Mouse (Mus musculus) kidney, embryonic 16.5 days (tissue): Measurements from ENCODE around the gene Naa60. TPM values are rescaled to one million over a fixed set of nuclear protein-coding genes. Genes with fewer than 3 reads are reported as not detected.

ENCODE experiments used
- ATAC-seq: fragments of 200-750 bp; cut with Nextera tagmentation; 2 replicates; pipeline ENCODE4 v1.8.0; 2017; ENCODE audit warnings: moderate TSS enrichment; ENCODE audit not compliant: low FRiP score, low TSS enrichment
- H3K27ac ChIP-seq: fragments of 300-500 bp; sonication (generic); 2 replicates; pipeline ENCODE4 v1.5.1; 2014; ENCODE audit warnings: low read length
- H3K27me3 ChIP-seq: fragments of 300-500 bp; sonication (generic); 2 replicates; pipeline ENCODE4 v1.6.1; 2014; ENCODE audit warnings: low read length, control low read depth, mixed read lengths; ENCODE audit not compliant: insufficient read depth
- H3K36me3 ChIP-seq: fragments of 300-500 bp; sonication (generic); 2 replicates; pipeline ENCODE4 v1.6.1; 2014; ENCODE audit warnings: low read length, control low read depth, mixed read lengths; ENCODE audit not compliant: insufficient read depth
- H3K4me1 ChIP-seq: fragments of 300-500 bp; sonication (generic); 2 replicates; pipeline ENCODE4 v1.6.1; 2014; ENCODE audit warnings: low read length, control low read depth, mixed read lengths; ENCODE audit not compliant: insufficient read depth
- H3K4me2 ChIP-seq: fragments of 300-500 bp; sonication (generic); replicated peaks from 2 replicates; pipeline ENCODE4 v1.6.1; 2014; ENCODE audit warnings: low read depth, low read length
- H3K4me3 ChIP-seq: fragments of 300-500 bp; sonication (generic); 2 replicates; pipeline ENCODE4 v1.5.1; 2014; ENCODE audit warnings: mild to moderate bottlenecking, low read length
- H3K9ac ChIP-seq: fragments of 300-500 bp; sonication (generic); replicated peaks from 2 replicates; pipeline ENCODE4 v1.6.1; 2014; ENCODE audit warnings: low read length
- H3K9me3 ChIP-seq: fragments of 300-500 bp; sonication (generic); 2 replicates; pipeline ENCODE4 v1.6.1; 2016; ENCODE audit warnings: low read length, control low read depth
- WGBS: fragments of 180-500 bp; shearing (Covaris S2); extraction: QIAGEN DNeasy Blood & Tissue Kit; methylation state at CpG from one replicate; pipeline ENCODE4 v1.1.7; 2014; 5-methylcytosine and 5-hydroxymethylcytosine counted together
- polyA plus RNA-seq: library from polyadenylated mRNA; unstranded; fragments of >200 nt; fragmentation: Nextera tagmentation; extraction: Ambion mirVana; gene quantifications from 2 replicates; pipeline ENCODE4 v1.2.1, GENCODE M21; 2015

Gene Naa60
- polyA plus RNA-seq: 50.7 and 57.6 TPM in 2 replicates

DNA sequence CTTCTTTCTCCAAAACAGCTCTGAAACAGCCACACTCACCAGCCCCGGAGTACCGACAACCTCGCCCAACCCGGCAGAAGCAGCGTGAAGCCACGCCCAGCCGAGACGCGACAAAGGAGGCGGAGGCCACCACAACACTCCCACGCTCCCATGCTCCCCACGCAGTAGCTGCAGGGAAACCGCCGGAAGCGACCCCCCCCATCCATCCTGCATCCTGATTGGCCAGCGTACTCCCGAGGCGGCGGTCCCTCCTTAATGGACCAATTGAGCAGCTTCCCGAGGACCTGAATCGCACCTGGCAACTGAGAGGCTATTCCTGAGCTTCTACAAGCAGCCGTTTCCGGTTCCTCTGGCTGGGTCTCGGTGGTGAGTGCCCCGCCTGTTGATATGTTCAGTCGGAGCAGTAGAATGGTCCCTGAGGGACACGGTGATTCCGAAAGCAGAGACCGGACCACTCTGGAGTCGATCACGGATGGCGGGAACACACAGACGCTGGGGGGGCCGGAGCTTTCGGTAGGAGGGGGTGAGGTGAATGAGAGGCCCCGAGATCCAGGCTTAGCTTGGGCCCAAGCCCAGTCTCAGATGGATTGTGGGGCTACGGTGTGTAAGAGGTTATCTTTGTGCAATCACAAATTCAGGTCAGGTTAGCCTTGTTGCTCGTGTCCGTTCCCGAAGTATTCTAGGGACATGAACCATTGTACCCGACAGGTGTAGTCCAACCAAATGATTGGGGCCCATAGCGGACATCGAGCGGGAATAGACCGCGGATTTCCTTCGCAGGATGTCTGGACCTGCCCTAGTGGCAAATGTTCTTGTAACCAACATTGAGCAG, at the start of gene Naa60:
Gene Naa60, plus strand, starts transcription at position 160 of the 832 bp plus-strand sequence.
- Histone ChIP-seq H3K27me3 (no peaks in the 10 kb centered on the region), H3K9me3 (no peaks in the 10 kb centered on the region), H3K4me2 (peak within 1 kb of the TSS; percentile 64), H3K36me3 (peaks cover 4% of the 10 kb centered on the region; the same call in 1 of the 2 replicates), H3K9ac (peak within 1 kb of the TSS; percentile 77), H3K4me1 (peaks cover 10% of the 10 kb centered on the region), H3K27ac (peak within 1 kb of the TSS; percentile 77), H3K4me3 (peak within 1 kb of the TSS; percentile 70)
- peak; percentile 99 for ATAC-seq
- 5% methylated on average over 47 of the region's 47 CpGs for WGBS

DNA sequence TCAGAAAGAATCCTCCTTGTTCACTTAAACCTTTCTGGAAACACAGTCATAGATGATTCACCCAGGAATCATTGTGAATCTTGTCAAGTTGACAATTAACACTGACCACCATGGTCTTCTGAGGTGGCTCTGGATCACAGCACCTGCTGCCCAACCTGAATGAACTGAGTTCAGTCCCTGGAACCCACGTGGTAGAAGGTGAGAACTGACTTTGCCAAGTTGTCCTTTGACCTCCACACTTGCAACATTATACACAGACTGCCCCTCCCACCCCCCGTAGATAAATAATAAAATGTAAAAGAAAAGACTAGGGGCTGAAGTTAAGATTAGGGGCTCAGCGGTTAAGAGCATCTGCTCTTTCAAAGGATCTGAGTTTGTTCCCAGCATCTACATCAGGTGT, 44.2 kb upstream of the Naa60 start:
- no peak overlapping the region for H3K27ac ChIP-seq
- no peaks in the 10 kb centered on the region for H3K9me3 ChIP-seq
- no peak overlapping the region for H3K4me2 ChIP-seq
- no peak for ATAC-seq
- no peaks in the 10 kb centered on the region for H3K36me3 ChIP-seq
- WGBS: 55% methylated on average over 3 of the region's 3 CpGs
- no peaks in the 10 kb centered on the region for H3K4me1 ChIP-seq
- H3K27me3 ChIP-seq: no peaks in the 10 kb centered on the region
- no peak overlapping the region for H3K4me3 ChIP-seq
- H3K9ac ChIP-seq: no peak overlapping the region

DNA sequence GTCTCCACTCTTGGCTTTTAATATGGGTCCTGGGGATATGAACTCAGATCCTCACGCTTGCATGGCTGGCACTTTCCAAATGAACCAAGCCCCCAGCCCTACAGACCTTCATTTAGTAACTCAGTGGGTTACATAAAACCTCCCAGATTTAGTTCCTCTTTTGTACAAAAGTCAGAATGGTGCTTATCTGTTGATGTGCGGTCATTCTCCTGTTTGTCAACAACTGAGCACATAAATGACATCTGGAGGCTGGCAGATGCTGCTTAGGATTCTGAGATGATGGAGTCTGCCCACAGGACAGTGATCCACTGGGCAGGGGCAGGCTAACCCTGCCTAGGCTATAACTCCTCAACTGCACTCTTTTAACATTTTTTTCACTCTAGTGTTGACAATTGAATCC, 42.4 kb upstream of the Naa60 start:
- Histone ChIP-seq H3K27ac (no peak overlapping the region), H3K9ac (no peak overlapping the region), H3K36me3 (no peaks in the 10 kb centered on the region), H3K9me3 (no peaks in the 10 kb centered on the region), H3K4me2 (no peak overlapping the region), H3K27me3 (no peaks in the 10 kb centered on the region), H3K4me1 (no peaks in the 10 kb centered on the region), H3K4me3 (no peak overlapping the region)
- no peak for ATAC-seq
- WGBS: 85% methylated on average over 2 of the region's 2 CpGs

DNA sequence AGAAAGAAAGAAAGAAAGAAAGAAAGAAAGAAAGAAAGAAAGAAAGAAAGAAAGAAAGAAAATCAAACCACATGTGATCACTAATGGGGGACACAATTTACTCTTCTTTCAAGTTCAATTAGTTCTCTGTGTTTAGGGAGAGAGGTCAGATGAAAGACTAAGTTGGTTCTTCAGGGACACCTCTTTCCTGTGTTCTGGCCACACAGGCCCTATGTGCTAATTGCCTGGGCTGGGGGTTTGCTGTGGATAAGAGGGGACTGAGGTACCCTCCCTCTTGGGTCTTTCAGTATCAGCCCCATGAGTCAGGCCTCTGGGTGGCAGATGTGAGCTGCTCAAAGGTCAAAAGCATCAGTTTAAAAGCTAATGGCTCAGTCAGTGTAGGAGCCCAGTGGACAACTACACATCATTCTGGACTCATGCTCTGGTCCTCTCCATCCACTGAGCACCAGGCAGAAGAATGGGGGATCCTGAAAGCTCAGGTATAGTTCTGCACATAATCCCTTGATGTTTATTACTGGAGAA, 41.5 kb upstream of the Naa60 start, which contains the start of gene Olfr15:
Gene Olfr15, plus strand, starts transcription at position 291 of the 522 bp plus-strand sequence.
- H3K4me1 ChIP-seq: no peaks in the 10 kb centered on the region
- H3K27me3 ChIP-seq: no peaks in the 10 kb centered on the region
- H3K36me3 ChIP-seq: no peaks in the 10 kb centered on the region
- no peak within 1 kb of the TSS for H3K4me2 ChIP-seq
- no peak within 1 kb of the TSS for H3K27ac ChIP-seq
- H3K9ac ChIP-seq: no peak within 1 kb of the TSS
- H3K4me3 ChIP-seq: no peak within 1 kb of the TSS
- no peak for ATAC-seq
- H3K9me3 ChIP-seq: no peaks in the 10 kb centered on the region

DNA sequence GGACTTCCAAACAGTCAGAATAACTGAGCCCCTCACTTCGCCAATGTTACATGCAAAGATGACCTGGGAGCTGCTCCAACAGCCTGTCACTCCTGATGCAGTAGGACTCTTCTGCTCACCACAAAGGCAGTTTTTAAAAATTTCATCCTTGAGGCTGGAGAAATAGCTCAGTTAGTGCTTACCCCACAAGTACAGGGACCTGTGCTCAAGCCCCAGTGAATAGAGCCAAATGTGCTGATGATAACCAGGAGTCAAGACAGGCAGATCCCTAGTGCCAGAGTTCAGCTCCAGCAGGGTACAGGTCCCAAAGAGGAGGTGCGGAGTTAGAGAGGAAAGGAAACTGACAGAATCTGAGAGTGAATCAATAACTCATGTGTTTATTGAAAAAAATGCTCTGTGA, 36.7 kb upstream of the Naa60 start:
- Histone ChIP-seq H3K4me1 (no peaks in the 10 kb centered on the region), H3K4me3 (no peak overlapping the region), H3K27ac (no peak overlapping the region), H3K36me3 (no peaks in the 10 kb centered on the region), H3K9ac (no peak overlapping the region), H3K4me2 (no peak overlapping the region), H3K27me3 (no peaks in the 10 kb centered on the region), H3K9me3 (no peaks in the 10 kb centered on the region)
- WGBS: 73% methylated on average over 2 of the region's 2 CpGs
- ATAC-seq: no peak

DNA sequence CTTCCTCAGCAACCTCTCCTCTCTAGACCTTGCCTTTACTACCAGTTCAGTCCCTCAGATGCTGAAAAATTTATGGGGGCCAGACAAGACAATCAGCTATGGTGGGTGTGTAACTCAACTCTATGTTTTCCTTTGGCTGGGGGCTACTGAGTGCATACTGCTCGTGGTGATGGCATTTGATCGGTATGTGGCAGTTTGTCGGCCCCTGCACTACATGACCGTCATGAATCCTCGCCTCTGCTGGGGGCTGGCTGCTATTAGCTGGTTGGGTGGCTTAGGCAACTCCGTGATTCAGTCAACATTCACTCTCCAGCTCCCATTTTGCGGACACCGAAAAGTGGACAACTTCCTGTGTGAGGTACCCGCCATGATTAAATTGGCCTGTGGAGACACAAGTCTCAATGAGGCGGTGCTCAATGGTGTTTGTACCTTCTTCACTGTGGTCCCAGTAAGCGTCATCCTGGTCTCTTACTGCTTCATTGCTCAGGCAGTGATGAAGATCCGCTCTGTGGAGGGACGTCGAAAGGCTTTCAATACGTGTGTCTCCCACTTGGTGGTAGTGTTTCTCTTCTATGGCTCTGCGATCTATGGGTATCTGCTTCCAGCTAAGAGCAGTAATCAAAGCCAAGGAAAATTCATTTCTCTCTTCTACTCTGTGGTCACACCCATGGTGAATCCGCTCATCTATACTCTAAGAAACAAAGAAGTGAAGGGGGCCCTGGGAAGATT, 32.9 kb upstream of the Naa60 start:
- Histone ChIP-seq H3K27ac (no peak overlapping the region), H3K4me1 (no peaks in the 10 kb centered on the region), H3K36me3 (no peaks in the 10 kb centered on the region), H3K9ac (no peak overlapping the region), H3K4me3 (no peak overlapping the region), H3K9me3 (no peaks in the 10 kb centered on the region), H3K27me3 (no peaks in the 10 kb centered on the region), H3K4me2 (no peak overlapping the region)
- WGBS: 36% methylated on average over 17 of the region's 17 CpGs
- ATAC-seq: peak; percentile 89

DNA sequence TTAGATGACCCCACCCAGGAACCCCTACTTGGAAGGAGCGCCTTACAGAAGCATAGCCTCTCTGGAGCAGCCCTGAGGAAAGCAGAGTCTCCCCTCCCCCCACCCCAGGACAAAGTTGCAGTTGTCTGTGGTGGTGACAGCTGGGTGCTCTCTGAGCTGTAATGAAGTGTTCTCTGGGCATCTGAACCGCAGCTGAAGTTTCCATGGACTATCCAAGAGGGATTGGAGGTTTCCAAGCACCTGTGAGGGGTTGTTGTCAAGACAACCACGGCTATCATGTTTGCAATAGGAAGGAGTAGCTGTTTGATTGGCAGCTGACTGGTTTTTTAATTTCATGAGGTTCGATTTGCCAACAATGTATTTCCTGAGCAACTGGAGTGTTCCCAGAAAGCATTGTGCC, 29.2 kb upstream of the Naa60 start:
- peaks cover 5% of the 10 kb centered on the region for H3K4me1 ChIP-seq
- H3K4me2 ChIP-seq: no peak overlapping the region
- no peak overlapping the region for H3K27ac ChIP-seq
- H3K9me3 ChIP-seq: no peaks in the 10 kb centered on the region
- no peaks in the 10 kb centered on the region for H3K36me3 ChIP-seq
- no peaks in the 10 kb centered on the region for H3K27me3 ChIP-seq
- H3K4me3 ChIP-seq: no peak overlapping the region
- ATAC-seq: no peak
- no peak overlapping the region for H3K9ac ChIP-seq
- 29% methylated on average over 4 of the region's 4 CpGs for WGBS

DNA sequence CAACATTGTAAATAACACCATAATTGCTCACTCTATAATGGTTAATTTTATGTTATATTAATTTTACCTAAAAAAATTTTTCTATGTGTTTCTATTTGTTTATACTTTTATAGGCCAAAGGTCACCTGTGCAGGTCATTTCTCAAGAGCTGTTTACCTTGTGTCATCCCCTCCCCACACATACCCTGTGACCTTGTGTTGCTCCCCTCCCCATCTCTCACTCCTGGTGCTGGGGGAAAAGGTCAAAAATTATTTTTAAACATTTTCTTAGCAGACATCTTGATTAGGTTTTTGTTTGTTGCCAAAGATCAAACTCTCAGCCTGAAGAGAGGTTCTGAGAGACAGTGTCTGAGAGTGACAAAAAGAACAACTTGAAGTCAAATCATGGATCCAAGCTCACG, 28.4 kb upstream of the Naa60 start:
- Histone ChIP-seq H3K9ac (no peak overlapping the region), H3K4me1 (peaks cover 7% of the 10 kb centered on the region), H3K36me3 (no peaks in the 10 kb centered on the region), H3K9me3 (no peaks in the 10 kb centered on the region), H3K4me2 (no peak overlapping the region), H3K4me3 (no peak overlapping the region), H3K27me3 (no peaks in the 10 kb centered on the region), H3K27ac (no peak overlapping the region)
- 80% methylated on average over 1 of the region's 1 CpGs for WGBS
- no peak for ATAC-seq

DNA sequence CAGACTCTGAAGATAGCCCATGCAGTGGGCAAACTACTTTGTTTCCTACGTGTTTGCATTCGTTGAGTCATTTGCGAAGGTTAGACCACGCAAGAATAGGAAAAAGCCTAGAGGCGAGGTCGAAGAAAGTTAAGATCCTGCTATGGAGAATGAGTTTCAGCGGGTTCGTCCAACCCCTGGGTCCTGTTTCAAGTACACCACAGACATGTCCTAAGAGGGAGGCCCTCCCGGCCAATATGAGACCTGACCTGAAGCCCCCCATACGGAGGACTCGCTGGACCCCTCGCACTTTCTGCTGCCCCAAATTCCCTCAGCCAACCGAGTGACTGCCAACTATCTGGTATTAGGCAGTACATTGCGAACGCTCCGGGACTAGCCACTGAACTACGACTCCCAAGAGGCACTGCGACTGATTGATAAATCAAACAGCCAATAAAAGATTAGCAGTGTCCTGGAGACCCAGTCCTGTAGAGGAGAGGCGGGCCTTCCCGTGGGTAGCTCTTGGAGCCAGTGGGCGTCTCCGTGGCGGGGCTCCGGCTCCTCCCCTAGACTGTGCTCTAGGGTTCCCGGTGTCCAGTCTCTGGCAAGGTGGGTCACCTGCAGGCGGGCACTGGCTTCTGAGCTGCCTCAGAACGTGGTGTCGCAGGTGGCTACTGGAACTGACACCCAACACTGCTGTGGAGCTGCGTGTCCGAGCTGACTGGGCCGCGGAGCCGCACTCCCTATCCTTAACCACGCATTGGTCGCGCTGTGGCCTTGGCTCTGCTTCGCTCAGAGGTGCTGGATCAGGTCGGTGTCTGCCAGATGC, 25.3 kb upstream of the Naa60 start, which contains the start of gene Zfp174:
Gene Zfp174, plus strand, starts transcription at position 558 of the 808 bp plus-strand sequence.
- no peaks in the 10 kb centered on the region for H3K27me3 ChIP-seq
- H3K36me3 ChIP-seq: no peaks in the 10 kb centered on the region
- H3K9ac ChIP-seq: peak within 1 kb of the TSS; percentile 77
- H3K4me2 ChIP-seq: peak within 1 kb of the TSS; percentile 76
- peak within 1 kb of the TSS; percentile 78 for H3K4me3 ChIP-seq
- 3% methylated on average over 38 of the region's 38 CpGs for WGBS
- peak; percentile 100 for ATAC-seq
- H3K27ac ChIP-seq: peak within 1 kb of the TSS; percentile 32
- no peaks in the 10 kb centered on the region for H3K9me3 ChIP-seq
- peaks cover 7% of the 10 kb centered on the region for H3K4me1 ChIP-seq
